Mouse (Mus musculus) thymus, postnatal 36 days (tissue): Measurements from ENCODE around the gene Cntnap2.

Source experiments
- DNase-seq, 2 experiments: peaks; one replicate each; pipeline ENCODE4 v3.0.0; 2022; ENCODE audit warnings: mixed read lengths in 2 of 2

The Cntnap2 gene

DNA sequence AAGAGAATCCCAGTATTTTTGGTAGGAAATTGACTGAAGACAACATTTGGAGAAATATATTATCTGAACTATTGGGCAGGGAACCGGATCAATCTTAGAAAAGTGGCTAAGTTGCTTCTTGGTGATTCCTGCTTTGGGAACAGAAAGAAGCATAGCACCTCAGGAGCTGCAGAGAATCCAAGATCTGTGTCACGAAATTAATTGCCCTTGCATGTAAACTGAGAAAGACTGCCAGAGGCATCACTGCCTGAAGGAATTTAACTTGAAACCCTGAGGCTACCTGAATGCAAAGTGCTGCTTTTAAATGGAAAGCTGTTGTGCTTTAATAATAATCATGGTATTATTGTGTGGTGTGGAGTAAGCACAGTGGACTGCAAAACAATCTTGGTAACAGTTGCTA lies 286.2 kb downstream of the Cntnap2 start:
- DNase-seq, result no peak

DNA sequence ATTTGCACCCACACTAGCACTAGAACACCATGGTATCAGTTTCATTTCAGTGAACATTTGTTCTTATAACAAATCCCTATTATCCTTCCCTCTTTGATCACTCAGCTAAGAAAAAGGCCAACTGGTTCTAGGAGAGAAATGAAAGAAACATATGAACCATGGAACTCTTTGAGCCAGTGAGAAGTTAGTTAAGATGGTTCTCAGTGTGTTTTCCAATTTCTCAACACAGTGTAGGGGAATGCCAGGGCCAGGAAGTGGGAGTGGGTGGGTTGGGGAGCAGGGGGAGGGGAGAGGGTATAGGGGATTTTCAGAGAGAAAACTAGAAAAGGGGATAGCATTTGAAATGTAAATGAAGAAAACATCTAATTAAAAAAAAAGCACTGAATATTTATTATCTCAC lies 286.8 kb downstream of the Cntnap2 start:
- no peak for DNase-seq

DNA sequence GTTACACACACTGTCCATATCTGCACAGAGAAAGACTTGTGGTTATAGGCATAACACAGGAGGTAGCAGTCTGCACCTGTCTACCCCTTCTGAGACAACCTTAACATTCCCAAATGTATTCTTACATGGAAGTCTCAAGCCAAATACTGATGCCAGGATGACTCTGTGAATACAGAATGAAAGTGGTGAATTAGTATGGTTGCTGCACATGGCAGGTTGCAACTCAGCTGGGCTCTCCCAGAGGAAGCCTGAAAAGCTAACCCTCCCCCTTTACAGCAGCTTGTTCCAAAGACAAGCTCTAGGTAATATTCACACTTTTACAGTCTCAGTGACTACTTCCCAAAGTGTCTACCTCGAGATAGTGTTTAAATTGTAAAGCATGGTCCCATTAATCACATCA lies 307.3 kb downstream of the Cntnap2 start:
- no peak for DNase-seq

DNA sequence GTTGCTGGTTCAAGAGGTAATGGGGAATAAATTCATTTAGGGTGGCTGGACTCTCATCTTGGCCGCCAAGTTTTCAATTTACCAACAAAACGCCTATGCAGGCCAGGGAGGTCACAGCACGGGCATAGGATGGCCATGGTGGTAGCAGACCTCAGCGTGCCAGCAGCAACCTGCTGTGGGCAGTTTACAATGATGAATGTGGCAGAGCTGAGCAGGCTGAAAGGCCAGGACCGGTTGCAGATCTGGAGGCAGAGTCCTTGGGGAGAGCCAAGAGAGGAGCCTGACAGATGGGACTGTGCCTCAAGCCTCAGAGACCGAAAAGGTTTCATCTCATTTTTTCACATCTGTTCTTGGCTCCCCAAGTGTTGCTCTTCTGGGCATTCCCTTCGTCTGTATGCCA lies 322.0 kb downstream of the Cntnap2 start:
- no peak for DNase-seq

DNA sequence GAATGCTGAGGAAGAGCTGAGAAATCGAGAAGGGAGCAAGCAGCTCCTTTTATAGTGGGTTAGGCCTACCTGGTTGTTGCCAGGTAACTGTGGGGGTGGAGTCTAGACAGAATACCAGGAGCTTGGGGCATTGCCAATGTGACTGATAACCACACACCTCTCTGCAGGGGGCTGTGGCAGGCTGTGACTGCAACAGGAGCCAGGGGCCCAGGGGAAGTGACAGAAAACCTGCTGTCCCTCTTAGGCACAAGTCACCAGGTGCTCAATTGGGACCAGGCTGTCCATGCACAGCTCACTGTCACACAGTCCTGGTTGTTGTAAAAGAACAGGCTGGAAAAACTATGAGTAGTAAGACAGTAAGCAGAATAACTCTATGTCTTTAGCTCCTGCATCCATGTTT lies 329.9 kb downstream of the Cntnap2 start:
- no peak for DNase-seq

DNA sequence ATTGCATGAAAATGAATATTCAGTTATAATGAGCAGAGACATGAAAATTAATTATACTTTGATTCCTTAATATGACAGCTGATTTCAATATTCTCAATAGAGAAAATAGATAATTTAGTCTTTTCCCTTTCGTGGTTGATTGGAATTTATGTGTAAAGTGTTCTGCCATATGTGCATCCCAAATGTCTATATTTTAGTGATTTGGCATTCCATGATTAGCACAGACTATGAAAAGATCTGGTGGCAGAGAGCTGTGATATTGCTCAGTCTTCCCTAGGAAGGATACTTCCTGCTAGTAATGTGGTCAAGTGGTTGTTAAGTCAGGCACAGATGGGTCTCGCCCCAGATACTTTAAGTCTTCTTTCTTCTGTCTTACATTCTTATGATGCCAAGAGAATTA lies 354.5 kb downstream of the Cntnap2 start:
- DNase-seq, result no peak

DNA sequence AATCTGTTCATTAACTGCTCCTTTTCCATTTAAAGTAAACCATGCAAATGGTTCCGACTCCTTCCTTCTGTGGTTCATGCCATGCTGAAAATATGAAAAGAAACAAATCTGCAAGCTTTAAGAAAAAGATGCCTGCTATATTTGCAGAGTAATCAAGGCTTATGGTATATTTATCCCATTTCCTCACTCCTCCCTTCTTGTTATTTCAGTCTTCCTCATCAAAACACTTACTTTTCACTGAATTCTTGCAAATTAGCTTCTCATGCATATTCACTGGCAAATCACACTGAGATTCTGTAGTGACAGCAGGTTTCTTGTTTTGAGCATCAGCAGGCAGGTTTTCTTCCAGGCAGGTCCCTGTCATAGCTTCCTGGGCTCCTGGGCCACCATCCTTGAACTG lies 396.3 kb downstream of the Cntnap2 start:
- DNase-seq, result no peak

DNA sequence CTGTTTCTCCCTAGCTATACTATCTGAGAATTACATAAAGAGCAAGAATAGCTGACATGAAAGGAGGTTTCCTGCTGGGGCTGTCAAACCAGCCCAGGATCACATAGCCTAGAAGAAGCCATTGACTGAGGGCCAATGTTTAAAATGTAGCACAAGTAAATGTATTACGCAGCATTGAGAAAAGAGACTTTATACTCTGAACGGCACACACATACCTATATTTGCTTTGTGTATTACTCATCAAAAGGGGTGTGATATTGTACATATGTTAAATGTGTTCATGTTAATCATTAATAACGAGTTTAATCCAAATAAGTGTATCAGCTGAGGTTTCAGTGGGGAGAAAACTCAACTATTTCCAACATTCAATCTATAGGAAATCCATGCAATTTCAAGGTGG lies 459.1 kb downstream of the Cntnap2 start:
- no peak for DNase-seq

DNA sequence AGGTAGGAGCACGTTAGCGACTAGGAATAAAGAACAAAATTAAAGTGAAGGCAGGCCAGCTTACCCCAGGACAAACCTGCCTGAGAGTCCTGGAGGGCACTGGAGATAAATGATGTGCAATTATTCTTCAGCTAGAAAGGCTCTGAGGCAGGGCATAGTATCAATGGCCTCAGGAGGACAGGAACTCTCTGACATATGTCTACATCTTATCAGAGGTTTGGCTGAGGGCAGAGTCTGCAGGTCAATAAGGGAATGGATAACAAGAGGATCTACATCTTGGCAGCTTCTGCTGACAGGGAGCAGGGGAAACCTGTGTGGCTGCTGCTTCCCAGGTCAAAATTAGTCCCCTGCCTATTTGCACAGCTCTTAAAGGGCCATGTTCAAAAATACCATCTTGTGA lies 477.8 kb downstream of the Cntnap2 start:
- DNase-seq, result no peak

DNA sequence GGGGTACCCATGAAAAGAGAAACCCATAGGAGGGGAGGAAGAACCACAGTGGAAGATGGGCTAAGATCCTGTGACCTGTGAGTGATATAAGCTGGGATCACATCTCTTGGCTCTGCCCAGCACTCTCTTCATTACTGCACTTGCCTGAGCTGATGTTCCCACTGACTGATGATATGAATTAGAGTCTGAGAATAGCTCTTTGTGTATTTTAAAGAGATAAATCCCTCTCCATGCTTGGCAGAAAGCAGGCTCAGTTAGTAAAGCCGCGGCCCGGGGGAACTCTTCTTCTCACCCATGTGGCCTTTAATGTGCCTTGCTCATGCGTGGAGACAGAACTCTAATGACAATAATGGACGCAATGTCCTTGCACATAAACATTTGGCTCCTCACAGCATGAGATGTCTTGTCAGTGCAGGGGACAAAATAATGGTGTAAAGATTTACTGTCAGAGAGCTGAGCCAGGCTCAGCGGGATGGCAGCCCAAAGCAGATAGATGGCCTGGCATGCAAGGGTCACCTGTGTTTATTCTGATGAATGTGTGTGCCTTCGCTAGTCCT lies 485.2 kb downstream of the Cntnap2 start:
- DNase-seq, result no peak

DNA sequence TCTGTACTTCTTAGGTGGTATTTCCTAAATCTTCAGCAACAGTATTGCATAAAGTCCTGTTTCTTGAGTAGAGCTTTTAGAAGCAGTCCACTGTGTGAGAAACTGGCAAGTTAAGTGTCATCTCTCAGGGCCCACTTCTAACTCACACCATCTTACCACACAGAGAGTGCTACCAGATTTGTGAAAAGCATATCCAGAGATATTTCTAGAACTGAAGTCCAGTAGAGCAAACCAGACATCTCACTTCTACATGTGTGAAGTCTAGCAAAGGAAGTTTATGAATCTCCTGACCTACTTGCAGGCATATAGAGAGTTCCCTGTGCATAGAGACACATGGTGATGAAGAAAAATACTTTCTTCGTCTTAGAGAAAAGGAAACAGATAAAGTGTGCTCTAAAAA lies 500.6 kb downstream of the Cntnap2 start:
- no peak for DNase-seq

DNA sequence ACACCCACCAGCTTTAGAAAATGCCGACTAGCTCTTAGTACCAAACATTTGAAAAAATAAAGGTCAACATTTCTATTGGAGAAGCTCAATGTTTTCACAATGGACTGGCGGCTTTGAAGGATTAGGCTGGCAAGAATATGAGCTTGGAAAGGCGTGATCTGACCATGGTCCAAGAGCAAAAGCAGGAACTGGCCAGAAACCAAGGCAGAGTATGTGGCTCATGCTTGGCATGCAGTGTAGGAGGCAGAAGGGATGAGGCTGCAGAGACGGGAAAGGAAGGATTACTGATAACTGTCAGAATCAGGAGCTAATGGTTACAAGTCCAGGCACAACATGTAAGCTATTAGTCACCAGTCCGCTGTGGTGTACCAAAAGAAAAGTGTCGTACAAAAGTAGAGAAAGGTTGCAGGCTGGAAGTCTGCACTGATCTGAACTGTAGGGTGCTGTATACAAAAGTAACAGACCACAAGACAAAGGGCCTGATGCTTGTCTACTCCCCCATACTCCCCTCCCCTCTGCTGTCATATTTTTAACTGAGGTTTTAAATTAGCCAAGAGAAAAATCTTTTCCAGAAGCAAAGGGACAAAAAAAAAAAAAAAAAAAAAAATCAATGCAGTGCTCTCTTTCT lies 525.4 kb downstream of the Cntnap2 start:
- DNase-seq, result no peak

DNA sequence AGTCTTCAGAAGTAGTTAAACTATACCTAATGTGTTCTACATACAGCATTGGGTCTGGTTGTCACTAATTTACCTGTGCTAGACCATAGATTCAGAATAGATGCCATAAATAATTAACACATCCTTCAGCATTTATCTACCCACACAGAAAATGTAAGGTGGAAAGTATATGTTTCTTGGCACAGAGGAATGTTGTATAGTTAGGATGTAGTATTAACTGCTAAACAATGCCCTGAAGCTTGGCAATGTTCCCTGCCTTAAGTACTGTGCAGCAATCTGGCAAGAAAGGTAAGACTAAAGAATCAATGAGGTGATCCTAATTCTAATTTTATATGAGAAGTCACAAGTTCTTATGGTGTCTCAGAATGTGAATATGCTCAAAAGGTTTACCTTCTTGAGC lies 529.9 kb downstream of the Cntnap2 start:
- no peak for DNase-seq

DNA sequence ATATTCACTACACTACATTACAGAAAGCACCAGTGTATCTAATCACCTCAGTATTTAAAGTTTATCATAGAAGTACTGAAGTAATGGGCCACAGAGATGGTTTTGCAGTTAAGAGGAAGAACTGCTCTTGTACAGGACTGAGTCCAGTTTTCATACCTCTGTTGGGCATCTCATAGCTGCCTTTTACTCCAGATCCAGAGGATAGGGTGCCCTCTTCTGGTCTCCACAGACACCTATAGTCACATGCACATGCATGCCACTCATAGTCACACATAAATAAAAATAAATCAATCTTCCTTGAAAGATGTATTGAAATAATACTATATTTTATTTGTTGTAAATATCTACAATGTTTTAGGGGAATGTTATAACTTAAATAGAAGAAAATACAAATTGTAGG lies 587.9 kb downstream of the Cntnap2 start:
- DNase-seq, result no peak

DNA sequence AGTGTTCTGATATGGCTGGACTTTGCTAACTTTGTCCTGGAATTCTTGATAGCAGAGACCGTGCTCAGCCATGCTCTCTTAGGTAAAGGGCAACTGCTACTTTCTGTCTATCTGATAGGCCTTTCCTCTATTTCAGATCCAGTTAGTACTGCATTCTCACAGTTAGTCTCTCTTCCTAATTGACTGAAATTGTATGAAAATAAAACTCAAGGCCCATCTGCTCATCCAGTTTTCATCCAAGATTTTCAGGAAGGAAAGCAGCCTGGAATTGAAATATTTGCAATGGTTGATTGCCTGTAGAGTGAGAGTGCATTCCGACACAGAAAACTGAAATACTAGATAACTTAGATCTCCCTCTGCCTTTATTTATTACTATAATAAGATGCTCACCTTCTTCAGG lies 589.3 kb downstream of the Cntnap2 start:
- DNase-seq, result no peak

DNA sequence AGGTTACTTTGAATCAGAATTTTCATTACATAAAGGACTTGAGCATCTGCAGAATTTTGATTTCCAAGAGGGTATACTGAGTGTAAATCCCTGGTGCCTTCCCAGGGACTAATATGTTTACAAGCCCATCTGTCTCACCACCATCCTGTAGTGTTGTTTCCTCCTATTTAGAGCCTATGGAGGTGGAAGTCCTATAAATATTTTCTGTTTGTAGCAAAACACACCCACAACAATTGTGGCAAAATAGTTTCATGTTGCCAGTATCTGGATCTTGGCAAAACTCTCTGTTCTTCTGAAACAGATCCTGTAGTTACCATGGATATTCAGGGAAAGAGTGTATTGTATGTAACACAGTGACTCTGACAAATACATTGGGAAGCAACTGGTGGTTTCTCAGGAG lies 641.1 kb downstream of the Cntnap2 start:
- DNase-seq, result no peak

DNA sequence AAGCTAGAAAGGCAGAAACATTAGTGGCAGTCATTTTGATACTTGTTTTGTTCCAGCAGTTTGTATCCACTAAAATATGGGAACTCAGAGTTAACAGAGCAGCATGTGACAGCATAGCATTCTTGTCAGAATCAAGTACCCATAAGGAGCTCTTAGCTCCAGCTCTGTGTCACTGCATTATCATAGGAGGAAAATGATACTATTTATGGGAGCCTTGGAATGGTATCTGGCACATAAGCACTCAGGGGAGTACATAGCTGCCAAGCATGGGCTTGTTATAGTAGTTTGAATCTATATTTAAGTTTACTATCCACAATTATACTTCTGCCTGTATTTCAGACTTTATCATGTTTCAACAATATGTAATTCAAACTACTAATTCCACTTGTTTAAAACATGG lies 732.5 kb downstream of the Cntnap2 start:
- no peak for DNase-seq

DNA sequence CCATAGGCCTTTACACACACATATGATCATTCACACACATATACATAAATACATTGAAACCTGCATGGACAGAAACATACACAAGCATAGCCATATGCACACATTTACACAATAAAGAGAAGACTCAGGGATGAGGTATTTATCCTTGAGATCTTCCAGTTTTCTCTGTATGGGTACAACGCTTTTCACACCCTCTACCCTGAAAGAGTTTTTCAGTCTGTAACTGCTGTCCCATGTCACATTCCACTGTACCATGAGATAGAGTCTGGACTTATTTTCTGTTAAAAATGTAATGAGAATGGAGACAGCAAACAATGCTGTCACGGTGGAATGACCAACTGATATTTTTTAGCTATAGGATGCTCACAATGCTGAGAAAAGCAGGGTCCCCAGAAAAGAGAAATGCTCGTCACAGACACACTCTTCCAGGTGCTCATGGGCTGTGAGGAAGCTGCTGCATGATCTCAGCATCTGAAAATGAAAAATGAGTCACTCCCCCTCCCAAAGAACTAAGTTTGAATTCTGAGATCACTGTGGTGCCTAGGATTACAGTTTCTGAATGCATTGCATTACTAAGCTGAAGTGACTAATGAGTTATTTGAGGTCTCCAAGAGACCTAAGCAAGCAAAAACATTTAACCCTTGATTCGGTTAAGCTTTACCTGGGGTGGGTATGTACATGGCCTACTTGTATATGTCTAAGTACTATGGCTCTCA lies 782.6 kb downstream of the Cntnap2 start:
- no peak for DNase-seq

DNA sequence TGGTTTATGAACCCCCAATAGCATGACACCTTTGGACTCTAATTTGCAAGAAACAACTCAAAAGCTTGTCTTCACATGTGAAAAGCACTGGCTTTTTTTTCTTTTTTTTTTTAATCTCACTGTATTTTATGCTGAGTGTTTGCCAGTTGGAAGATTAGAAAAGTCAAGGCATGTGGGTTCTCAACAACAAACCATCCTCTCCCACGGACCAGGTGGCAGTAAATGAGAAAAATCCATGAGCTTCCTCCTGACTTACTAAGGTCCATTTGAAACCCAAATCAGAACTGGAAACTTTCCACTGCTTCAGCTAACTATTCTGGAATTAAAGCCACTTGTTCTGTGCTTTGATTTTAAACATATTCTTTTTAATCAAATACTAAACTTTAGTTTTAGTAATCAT lies 784.6 kb downstream of the Cntnap2 start:
- no peak for DNase-seq

DNA sequence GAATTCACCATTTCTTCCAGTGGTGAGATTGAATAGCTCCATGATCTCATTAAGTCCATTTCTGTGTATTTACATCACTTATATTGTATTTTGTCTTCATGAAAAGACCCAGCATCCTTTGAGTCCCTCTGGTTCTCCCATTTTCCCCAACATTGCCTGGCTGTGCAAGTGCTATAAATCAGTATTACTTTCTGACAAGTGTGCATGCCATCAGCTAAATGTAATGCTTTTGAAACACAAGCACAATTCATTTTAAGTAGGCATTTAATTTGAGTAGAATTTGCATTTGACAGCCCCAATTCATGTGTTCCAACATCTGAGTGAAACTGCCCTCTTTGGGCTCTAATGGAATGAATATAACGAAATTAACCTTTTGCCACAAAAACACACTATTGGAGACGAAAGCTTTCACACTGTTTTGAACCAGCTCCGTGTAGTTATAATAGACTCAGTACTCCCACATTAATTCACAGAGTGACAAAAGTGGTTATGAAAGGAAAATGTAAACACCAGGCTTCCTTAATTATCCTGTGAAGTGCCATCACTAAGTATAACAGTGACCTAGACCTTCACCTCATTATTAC lies 812.3 kb downstream of the Cntnap2 start:
- no peak for DNase-seq

DNA sequence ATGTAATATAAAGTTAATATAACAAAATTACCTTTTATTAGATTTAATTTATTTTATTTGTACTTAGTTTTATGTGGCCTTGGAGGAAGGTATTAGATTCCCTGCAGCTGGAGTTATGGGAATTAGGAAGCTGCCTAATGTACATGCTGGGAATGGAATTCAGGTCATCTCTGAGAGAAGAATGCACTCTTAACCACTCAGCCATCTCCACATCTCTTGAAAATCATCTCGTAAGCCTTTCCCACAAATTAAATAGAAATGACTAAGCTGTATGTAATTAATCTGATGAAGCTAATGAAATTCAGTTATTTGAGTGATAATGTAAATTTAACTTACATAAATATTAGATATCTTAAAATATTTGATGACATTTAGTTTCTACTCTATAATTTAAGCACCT lies 826.3 kb downstream of the Cntnap2 start:
- no peak for DNase-seq

DNA sequence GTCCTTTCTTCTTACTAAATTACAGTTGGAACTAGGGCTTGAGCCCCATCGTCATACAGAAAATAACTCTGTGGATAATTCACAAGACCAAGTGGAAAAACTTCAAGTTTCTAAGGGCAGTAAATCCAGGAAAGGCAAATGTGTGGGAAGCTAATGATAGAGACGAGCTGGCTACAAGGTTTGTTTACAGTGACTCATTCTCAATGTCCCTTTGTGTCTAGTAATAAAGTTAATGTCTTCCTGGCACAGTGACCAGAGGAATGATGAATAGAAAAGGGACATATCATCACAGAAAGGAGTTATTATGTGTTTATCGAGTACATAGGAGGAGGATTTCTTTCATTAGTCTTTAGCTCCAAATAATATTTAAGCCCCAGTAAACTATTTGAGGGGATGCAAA lies 828.7 kb downstream of the Cntnap2 start:
- DNase-seq, result no peak

DNA sequence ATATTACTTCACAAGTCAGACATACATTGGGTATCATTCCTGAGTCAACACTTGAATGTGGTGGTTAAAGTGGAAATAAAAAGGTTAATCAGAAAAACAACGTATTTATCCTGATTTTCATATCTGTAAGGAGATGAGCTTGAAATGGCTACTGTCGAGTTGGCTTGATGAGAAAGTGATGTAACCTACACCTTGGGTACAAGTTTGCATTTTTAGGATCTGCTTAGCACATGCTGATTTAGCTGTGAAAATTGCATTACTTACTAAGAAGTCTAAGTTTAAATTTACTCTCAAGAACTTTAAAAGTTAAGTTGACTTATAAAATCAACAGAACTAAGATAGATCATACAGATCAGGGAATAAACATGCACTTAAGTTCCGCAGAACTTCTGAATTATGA lies 879.1 kb downstream of the Cntnap2 start:
- DNase-seq, result no peak

DNA sequence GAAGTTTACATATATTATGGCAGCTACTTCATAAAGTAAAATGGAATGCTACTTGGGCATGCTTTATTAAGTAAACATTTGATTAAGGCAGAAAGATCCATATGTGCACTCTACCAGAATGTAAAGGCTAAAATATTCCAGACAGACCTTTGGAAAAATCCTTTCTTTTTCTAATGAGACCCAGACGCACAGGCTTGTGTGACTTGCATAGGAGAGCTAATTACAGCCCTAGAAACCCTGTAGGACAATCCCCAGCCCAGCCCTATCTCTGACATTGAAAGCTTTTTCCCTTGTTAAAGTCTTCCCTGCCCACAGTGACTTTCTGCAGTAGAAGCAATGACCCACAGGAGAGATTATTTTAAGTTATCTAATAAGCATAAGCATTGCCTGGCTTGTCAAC lies 879.6 kb downstream of the Cntnap2 start:
- no peak for DNase-seq
